Mouse (Mus musculus): Measurements from ENCODE around the gene Olfr829. TPM values are rescaled to one million over a fixed set of nuclear protein-coding genes. Genes with fewer than 3 reads are reported as not detected.
"Not testable (repeated sequence)": the region's sequence is repeated elsewhere in the genome, so short reads cannot be mapped to it uniquely, and the experiment has no call there.

The Olfr829 gene
- not detected in 2 replicates for polyA plus RNA-seq (2014; fragmentation: Nextera tagmentation; extraction: Ambion mirVana)

DNA sequence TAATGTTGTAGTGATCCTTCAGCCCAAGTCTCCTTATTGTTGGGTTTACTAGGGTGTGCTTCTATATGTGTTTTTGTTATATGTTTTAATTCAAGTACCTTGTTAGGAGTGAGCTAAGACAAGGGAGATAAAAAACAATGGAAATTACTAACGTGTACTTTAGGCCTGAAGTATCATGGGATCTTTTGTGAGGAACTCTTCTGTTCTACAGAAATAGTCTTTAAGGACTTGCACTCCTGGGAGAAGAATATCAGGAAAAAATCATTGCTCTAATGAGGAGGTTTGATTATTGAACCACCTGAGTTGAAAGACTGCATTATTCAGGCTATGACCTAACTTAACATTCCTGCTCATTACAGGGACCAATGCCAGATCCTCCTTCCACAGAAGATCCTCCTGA lies at the start of gene Olfr829:
TSS of gene Olfr829 (plus strand) at position 301 of the 400 bp plus-strand sequence.
- Histone ChIP-seq H3K27ac (replicated peaks; ENCODE audit: low read depth, low read length) (no peak within 1 kb of the TSS), H3K4me3 (ENCODE audit: low read depth, low read length) (no peak within 1 kb of the TSS), H3K4me1 (ENCODE audit: control insufficient read depth, insufficient read depth, low read length) (no peaks in the 10 kb centered on the region), H3K4me2 (ENCODE audit: low read depth, severe bottlenecking) (no peak within 1 kb of the TSS), H3K27me3 (ENCODE audit: control insufficient read depth, insufficient read depth, low read length) (no peaks in the 10 kb centered on the region), H3K9ac (ENCODE audit: low read length) (no peak within 1 kb of the TSS), H3K36me3 (ENCODE audit: control insufficient read depth, insufficient read depth, low read length) (no peaks in the 10 kb centered on the region), H3K9me3 (ENCODE audit: control insufficient read depth, low read length) (no peaks in the 10 kb centered on the region)
- DNase-seq (ENCODE audit: low spot score) (no peak), ATAC-seq (ENCODE audit: insufficient number of reproducible peaks, low FRiP score, low TSS enrichment, low read depth) (no peak)
- 81% methylated on average over 1 of the region's 1 CpGs for WGBS

DNA sequence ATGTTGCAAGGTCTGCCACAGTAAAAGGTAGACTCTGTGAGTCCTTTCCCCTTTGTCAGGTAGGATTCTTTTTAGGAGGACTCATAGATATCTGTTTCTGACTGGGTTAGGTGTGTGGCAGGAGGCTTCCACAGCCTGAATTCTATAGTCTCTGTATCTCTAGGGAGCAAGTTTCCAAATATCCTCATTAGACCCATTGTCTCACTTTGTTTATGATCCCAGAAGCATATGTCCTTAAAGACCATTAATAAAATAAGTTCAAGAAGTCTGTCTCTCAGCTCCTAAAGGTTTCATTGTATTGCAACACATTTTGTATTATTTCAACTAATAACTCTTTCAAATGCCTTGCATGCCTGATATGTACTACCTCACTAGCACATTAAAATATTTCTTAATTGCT lies 35.3 kb upstream of the Olfr829 start, which contains the start of gene Olfr828:
TSS of gene Olfr828 (minus strand) at position 101 of the 400 bp plus-strand sequence.
- no peaks in the 10 kb centered on the region for H3K4me1 ChIP-seq (ENCODE audit: control insufficient read depth, insufficient read depth, low read length)
- H3K4me2 ChIP-seq (ENCODE audit: low read depth, severe bottlenecking), result no peak within 1 kb of the TSS
- H3K36me3 ChIP-seq (ENCODE audit: control insufficient read depth, insufficient read depth, low read length), result no peaks in the 10 kb centered on the region
- no peaks in the 10 kb centered on the region for H3K27me3 ChIP-seq (ENCODE audit: control insufficient read depth, insufficient read depth, low read length)
- H3K4me3 ChIP-seq (ENCODE audit: low read depth, low read length), result no peak within 1 kb of the TSS
- no peak within 1 kb of the TSS for H3K9ac ChIP-seq (ENCODE audit: low read length)
- no peaks in the 10 kb centered on the region for H3K9me3 ChIP-seq (ENCODE audit: control insufficient read depth, low read length)
- ATAC-seq (ENCODE audit: insufficient number of reproducible peaks, low FRiP score, low TSS enrichment, low read depth) (no peak), DNase-seq (ENCODE audit: low spot score) (no peak)
- no peak within 1 kb of the TSS for H3K27ac ChIP-seq (replicated peaks; ENCODE audit: low read depth, low read length)

GRCm38 (mm10) chr9:18874393-18874792 lies 19.7 kb downstream of the Olfr829 start, which contains the start of gene Olfr830:
Gene Olfr830, plus strand, starts transcription at chr9:18874693.
- no peaks in the 10 kb centered on the region for H3K27me3 ChIP-seq (ENCODE audit: control insufficient read depth, insufficient read depth, low read length)
- DNase-seq (ENCODE audit: low spot score), result no peak
- H3K4me1 ChIP-seq (ENCODE audit: control insufficient read depth, insufficient read depth, low read length), result no peaks in the 10 kb centered on the region

DNA sequence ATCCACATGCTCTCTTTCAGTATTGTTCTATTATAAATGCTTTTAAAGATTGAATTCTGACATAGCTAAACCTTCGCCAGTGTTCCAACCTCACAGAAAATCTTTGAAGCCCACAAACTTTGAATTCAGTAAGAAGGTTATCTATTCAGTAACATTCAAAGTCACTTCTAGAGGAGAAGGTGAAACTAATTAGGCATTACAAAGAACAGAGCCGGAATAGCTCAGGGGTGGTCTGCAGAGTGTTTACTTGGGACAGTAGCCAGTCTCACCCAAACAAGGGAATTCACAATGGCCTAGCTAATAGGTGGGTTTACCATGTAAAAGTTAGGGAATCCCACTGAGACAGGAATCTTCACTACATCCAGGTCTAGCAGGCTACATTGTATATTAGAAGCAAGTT lies 53.0 kb downstream of the Olfr829 start:
- H3K9ac ChIP-seq (ENCODE audit: low read length); H3K4me3 ChIP-seq (ENCODE audit: low read depth, low read length); DNase-seq (ENCODE audit: low spot score); H3K4me1 ChIP-seq (ENCODE audit: control insufficient read depth, insufficient read depth, low read length); H3K27ac ChIP-seq (replicated peaks; ENCODE audit: low read depth, low read length); H3K27me3 ChIP-seq (ENCODE audit: control insufficient read depth, insufficient read depth, low read length); H3K9me3 ChIP-seq (ENCODE audit: control insufficient read depth, low read length); ATAC-seq (ENCODE audit: insufficient number of reproducible peaks, low FRiP score, low TSS enrichment, low read depth); H3K4me2 ChIP-seq (ENCODE audit: low read depth, severe bottlenecking); H3K36me3 ChIP-seq (ENCODE audit: control insufficient read depth, insufficient read depth, low read length): not testable (repeated sequence)
- 82% methylated on average over 2 of the region's 2 CpGs for WGBS

More at GRCm38 (mm10) chr9:18874393-18874792, 19.7 kb downstream of the Olfr829 start, which contains the start of gene Olfr830:
- Histone ChIP-seq H3K4me3 (ENCODE audit: low read depth, low read length) (no peak within 1 kb of the TSS), H3K27ac (replicated peaks; ENCODE audit: low read depth, low read length) (no peak within 1 kb of the TSS), H3K9ac (ENCODE audit: low read length) (no peak within 1 kb of the TSS), H3K36me3 (ENCODE audit: control insufficient read depth, insufficient read depth, low read length) (no peaks in the 10 kb centered on the region), H3K4me2 (ENCODE audit: low read depth, severe bottlenecking) (no peak within 1 kb of the TSS), H3K9me3 (ENCODE audit: control insufficient read depth, low read length) (no peaks in the 10 kb centered on the region)
- no peak for ATAC-seq (ENCODE audit: insufficient number of reproducible peaks, low FRiP score, low TSS enrichment, low read depth)

Other genes starting within 250 kb of the Olfr829 start
- 0.13 TPM in 1 of 2 replicates, not detected in the other for gene Muc16, start 180.4 kb upstream of the Olfr829 start, polyA plus RNA-seq (2014; fragmentation: Nextera tagmentation; extraction: Ambion mirVana)
- gene Olfr24, start 90.9 kb upstream of the Olfr829 start, polyA plus RNA-seq (2014; fragmentation: Nextera tagmentation; extraction: Ambion mirVana), result not detected in 2 replicates
- not detected in 2 replicates for gene Olfr828, start 35.4 kb upstream of the Olfr829 start, polyA plus RNA-seq (2014; fragmentation: Nextera tagmentation; extraction: Ambion mirVana)
- not detected in 2 replicates for gene Olfr830, start 19.8 kb downstream of the Olfr829 start, polyA plus RNA-seq (2014; fragmentation: Nextera tagmentation; extraction: Ambion mirVana)
- gene Olfr832, start 82.2 kb downstream of the Olfr829 start, polyA plus RNA-seq (2014; fragmentation: Nextera tagmentation; extraction: Ambion mirVana), result not detected in 2 replicates
- not detected in 2 replicates for gene Olfr834, start 133.1 kb downstream of the Olfr829 start, polyA plus RNA-seq (2014; fragmentation: Nextera tagmentation; extraction: Ambion mirVana)
- gene Olfr835, start 177.8 kb downstream of the Olfr829 start, polyA plus RNA-seq (2014; fragmentation: Nextera tagmentation; extraction: Ambion mirVana), result not detected in 2 replicates

All from limb, embryonic 11.5 days (tissue).